Mouse (Mus musculus) liver, embryonic 14.5 days (tissue): ENCODE results near the gene Sgcd. TPM values are rescaled to one million over a fixed set of nuclear protein-coding genes. Genes with fewer than 3 reads are reported as not detected.
"Not testable (repeated sequence)": the region's sequence is repeated elsewhere in the genome, so short reads cannot be mapped to it uniquely, and the experiment has no call there.

Experiments used
- ATAC-seq: fragments of 200-750 bp; cut with Nextera tagmentation; 2 replicates; pipeline ENCODE4 v1.8.0; 2017; ENCODE audit warnings: moderate number of reproducible peaks, mild to moderate bottlenecking, moderate library complexity; ENCODE audit not compliant: insufficient read depth
- DNase-seq, 3 experiments: peaks; one replicate each; pipeline ENCODE4 v3.0.0-alpha.2; 2012 to 2013; ENCODE audit warnings: low read depth in 3 of 3, low spot score in 3 of 3
- H3K27ac ChIP-seq: fragments of 300-500 bp; sonication (generic); 2 replicates; pipeline ENCODE4 v1.5.1; 2014; ENCODE audit warnings: moderate library complexity, mild to moderate bottlenecking, control low read depth, inconsistent platforms
- H3K27me3 ChIP-seq: fragments of 300-500 bp; sonication (generic); 2 replicates; pipeline ENCODE4 v1.6.1; 2014; ENCODE audit warnings: mild to moderate bottlenecking, low read length, moderate library complexity; ENCODE audit not compliant: control insufficient read depth, insufficient read depth
- H3K36me3 ChIP-seq: fragments of 300-500 bp; sonication (generic); replicated peaks from 2 replicates; pipeline ENCODE4 v1.6.1; 2014; ENCODE audit warnings: low read depth; ENCODE audit not compliant: control insufficient read depth, insufficient read depth
- H3K4me1 ChIP-seq, 2 experiments: fragments of 200-500 bp in 1 of 2; fragments of 300-500 bp in 1 of 2; sonication (generic) in 1 of 2; replicated peaks; 2 replicates each; pipeline ENCODE4 v1.6.1; 2012 to 2014; ENCODE audit warnings: antibody characterized with exemption in 1 of 2, inconsistent platforms in 1 of 2, low read length in 1 of 2; ENCODE audit not compliant: control insufficient read depth in 2 of 2, insufficient read depth in 2 of 2
- H3K4me2 ChIP-seq: fragments of 300-500 bp; sonication (generic); 2 replicates; pipeline ENCODE4 v1.6.1; 2014; ENCODE audit warnings: low read depth, mild to moderate bottlenecking, control low read depth, moderate library complexity
- H3K4me3 ChIP-seq, 2 experiments: fragments of 200-500 bp in 1 of 2; fragments of 300-500 bp in 1 of 2; sonication (generic) in 1 of 2; 2 replicates each; pipeline ENCODE4 v1.5.1; 2012 to 2014; ENCODE audit warnings: low read depth in 2 of 2, low read length in 2 of 2, mild to moderate bottlenecking in 2 of 2, control low read depth in 1 of 2, inconsistent platforms in 1 of 2, moderate library complexity in 1 of 2; ENCODE audit not compliant: insufficient read depth in 1 of 2
- H3K9ac ChIP-seq: fragments of 300-500 bp; sonication (generic); replicated peaks from 2 replicates; pipeline ENCODE4 v1.6.1; 2014; ENCODE audit warnings: mild to moderate bottlenecking, control low read depth, moderate library complexity
- H3K9me3 ChIP-seq: fragments of 300-500 bp; sonication (generic); 2 replicates; pipeline ENCODE4 v1.6.1; 2016; ENCODE audit warnings: low read length, mixed read lengths; ENCODE audit not compliant: control insufficient read depth
- CTCF ChIP-seq: IDR thresholded peaks from 2 replicates; pipeline ENCODE4 v1.5.1; 2016; ENCODE audit warnings: antibody characterized with exemption, low read depth, control low read depth
- EP300 ChIP-seq: IDR thresholded peaks from 2 replicates; pipeline ENCODE4 v1.6.1; 2016; ENCODE audit warnings: antibody characterized with exemption, low read depth
- WGBS: fragments of 180-500 bp; shearing (Covaris S2); extraction: QIAGEN DNeasy Blood & Tissue Kit; methylation state at CpG from one replicate; pipeline ENCODE4 v1.1.7; 2014; ENCODE audit not compliant: insufficient replicate concordance; 5-methylcytosine and 5-hydroxymethylcytosine counted together
- polyA plus RNA-seq, 2 experiments: library from polyadenylated mRNA; depleted of rRNA in 1 of 2; stranded (reverse) in 1 of 2; unstranded in 1 of 2; fragments of >200 nt; fragmentation: Nextera tagmentation in 1 of 2; extraction: Ambion mirVana in 1 of 2; gene quantifications; 2 replicates each; pipeline versions ENCODE4 v1.2.1 to v1.2.3; 2012 to 2014

The Sgcd gene
- polyA plus RNA-seq, 2 experiments, result 0.04 to 0.08 TPM

- no peak overlapping the region for H3K9ac ChIP-seq
- H3K9me3 ChIP-seq, result no peaks in the 10 kb centered on the region
- no peak for ATAC-seq
- no peak overlapping the region for H3K4me2 ChIP-seq
- no peak overlapping the region for H3K27ac ChIP-seq
- 66% methylated on average over 1 of the region's 1 CpGs for WGBS
- H3K4me1 ChIP-seq, result no peaks in the 10 kb centered on the region
- no peaks in the 10 kb centered on the region for H3K27me3 ChIP-seq
- no peaks in the 10 kb centered on the region for H3K36me3 ChIP-seq
- DNase-seq, result no peak
- TF ChIP-seq EP300 (no peak), CTCF (no peak)
- no peak overlapping the region for H3K4me3 ChIP-seq
Observed at GRCm38 (mm10) chr11:47568488-47568887, 420.3 kb downstream of the Sgcd start.

DNA sequence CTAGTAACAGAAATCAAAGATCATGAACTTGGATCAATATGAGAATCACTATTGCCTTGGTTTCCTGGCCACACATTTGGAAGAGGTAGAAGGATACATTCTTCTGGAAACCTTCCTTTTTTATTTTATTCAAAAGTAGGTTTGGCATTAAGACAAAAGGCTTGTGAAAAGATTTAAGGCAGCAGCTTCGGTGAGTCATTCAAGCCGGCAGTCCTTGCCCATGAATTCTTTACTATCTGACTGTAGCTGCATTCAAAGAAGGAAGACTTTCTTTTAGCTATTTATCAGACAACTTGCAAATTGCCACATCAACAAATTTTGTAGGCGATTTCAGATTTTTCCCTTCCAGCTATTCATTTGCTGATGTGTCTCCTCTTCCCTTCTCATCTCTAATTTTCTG is 422.6 kb downstream of the Sgcd start:
- no peaks in the 10 kb centered on the region for H3K36me3 ChIP-seq
- no peaks in the 10 kb centered on the region for H3K27me3 ChIP-seq
- DNase-seq (no peak), ATAC-seq (no peak)
- no peaks in the 10 kb centered on the region for H3K4me1 ChIP-seq
- H3K27ac ChIP-seq, result no peak overlapping the region
- no peak for TF ChIP-seq CTCF
- no peak for TF ChIP-seq EP300
- no peaks in the 10 kb centered on the region for H3K9me3 ChIP-seq
- H3K4me3 ChIP-seq, result no peak overlapping the region
- WGBS, result 57% methylated on average over 3 of the region's 3 CpGs
- no peak overlapping the region for H3K4me2 ChIP-seq
- no peak overlapping the region for H3K9ac ChIP-seq

- WGBS, result 26% methylated on average over 1 of the region's 1 CpGs
- no peak for ATAC-seq
- DNase-seq, result no peak
Observed at GRCm38 (mm10) chr11:47524845-47525244, 463.9 kb downstream of the Sgcd start.

GRCm38 (mm10) chr11:47508047-47508446 is 480.7 kb downstream of the Sgcd start:
- no peaks in the 10 kb centered on the region for H3K36me3 ChIP-seq
- no peak overlapping the region for H3K4me2 ChIP-seq
- no peak overlapping the region for H3K9ac ChIP-seq
- DNase-seq (no peak), ATAC-seq (no peak)
- H3K4me3 ChIP-seq, result no peak overlapping the region
- no peaks in the 10 kb centered on the region for H3K4me1 ChIP-seq
- no peaks in the 10 kb centered on the region for H3K27me3 ChIP-seq
- TF ChIP-seq CTCF (no peak), EP300 (no peak)
- WGBS, result 52% methylated on average over 6 of the region's 6 CpGs
- no peak overlapping the region for H3K27ac ChIP-seq
- H3K9me3 ChIP-seq, result no peaks in the 10 kb centered on the region

More at GRCm38 (mm10) chr11:47524845-47525244, 463.9 kb downstream of the Sgcd start:
- Histone ChIP-seq H3K27me3 (no peaks in the 10 kb centered on the region), H3K9ac (no peak overlapping the region), H3K4me3 (no peak overlapping the region), H3K9me3 (no peaks in the 10 kb centered on the region), H3K4me2 (no peak overlapping the region), H3K27ac (no peak overlapping the region), H3K4me1 (no peaks in the 10 kb centered on the region), H3K36me3 (no peaks in the 10 kb centered on the region)
- TF ChIP-seq EP300 (no peak), CTCF (no peak)

DNA sequence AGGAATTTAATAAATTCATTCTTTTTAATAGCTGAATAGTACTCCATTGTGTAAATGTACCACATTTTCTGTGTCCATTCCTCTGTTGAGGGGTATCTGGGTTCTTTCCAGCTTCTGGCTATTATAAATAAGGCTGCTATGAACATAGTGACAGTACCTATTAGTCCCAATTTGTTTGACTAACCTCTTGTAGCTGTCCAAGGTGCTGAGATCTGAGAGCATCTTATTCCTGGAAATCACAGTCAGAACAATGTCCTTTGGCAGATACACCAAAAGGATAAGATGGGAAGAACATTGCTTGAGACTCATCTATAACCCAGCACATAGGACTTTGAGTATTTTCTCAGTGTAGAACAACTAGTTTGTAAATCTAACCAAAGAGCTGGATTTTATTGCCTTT is 485.5 kb downstream of the Sgcd start:
- not testable (repeated sequence) for H3K27me3 ChIP-seq, ATAC-seq, H3K27ac ChIP-seq, H3K4me2 ChIP-seq, H3K9me3 ChIP-seq, H3K4me1 ChIP-seq, H3K36me3 ChIP-seq, H3K4me3 ChIP-seq, DNase-seq, H3K9ac ChIP-seq
